Mouse (Mus musculus): ENCODE data around the gene Bend7.

GRCm38 (mm10) chr2:4669701-4670100 is 47.9 kb upstream of the Bend7 start:
- no peak for TF ChIP-seq CTCF (IDR thresholded peaks at IDR 0.05; ENCODE audit: extremely low read depth, insufficient read length, insufficient replicate concordance, low read depth, low read length)
- TF ChIP-seq POLR2A (IDR thresholded peaks at IDR 0.05; ENCODE audit: low read depth, low read length), result no peak
